Mouse (Mus musculus) CH12.LX (cell line): Measurements from ENCODE around the gene Crtc3. TPM values are rescaled to one million over a fixed set of nuclear protein-coding genes. Genes with fewer than 3 reads are reported as not detected.

Experiments used
- DNase-seq: peaks from one replicate; pipeline ENCODE4 v3.0.0-alpha.2; 2013; ENCODE audit errors: extremely low read depth
- H3K27ac ChIP-seq: 2 replicates; pipeline ENCODE4 v1.5.1; 2012; ENCODE audit warnings: low read depth, mild to moderate bottlenecking, control low read depth, moderate library complexity; ENCODE audit not compliant: insufficient read depth
- H3K27me3 ChIP-seq: replicated peaks from 2 replicates; pipeline ENCODE3; 2012; ENCODE audit warnings: inconsistent platforms
- H3K36me3 ChIP-seq, 2 experiments: replicated peaks in 1 of 2; 2 replicates each; pipeline versions ENCODE3 to v1.6.1; 2012; ENCODE audit warnings: inconsistent platforms in 1 of 2, low read length in 1 of 2, mild to moderate bottlenecking in 1 of 2, mixed read lengths in 1 of 2, moderate library complexity in 1 of 2; ENCODE audit not compliant: control insufficient read depth in 1 of 2, insufficient read depth in 1 of 2
- H3K4me1 ChIP-seq, 2 experiments: 2 replicates each; pipeline ENCODE4 v1.6.1; 2012; ENCODE audit warnings: inconsistent platforms in 1 of 2, moderate library complexity in 1 of 2; ENCODE audit not compliant: insufficient read depth in 2 of 2, control insufficient read depth in 1 of 2
- H3K4me2 ChIP-seq: 2 replicates; pipeline ENCODE4 v1.6.1; 2012; ENCODE audit warnings: low read depth, mild to moderate bottlenecking, control low read depth; ENCODE audit not compliant: poor library complexity, insufficient read depth, severe bottlenecking
- H3K4me3 ChIP-seq, 3 experiments: fragments of 150-350 bp in 1 of 3; sonication (generic) in 1 of 3; replicated peaks in 1 of 3; 2 replicates each; pipeline versions ENCODE3 to v1.5.1; 2011 to 2012; ENCODE audit warnings: low read depth in 2 of 3, low read length in 2 of 3, mild to moderate bottlenecking in 2 of 3, moderate library complexity in 2 of 3, control low read depth in 1 of 3, improper control_type of control experiment in 1 of 3, inconsistent platforms in 1 of 3, mixed read lengths in 1 of 3; ENCODE audit not compliant: poor library complexity in 1 of 3
- H3K79me2 ChIP-seq: replicated peaks from 2 replicates; pipeline ENCODE4 v1.6.1; 2012; ENCODE audit warnings: mild to moderate bottlenecking, moderate library complexity; ENCODE audit not compliant: control insufficient read depth, poor library complexity, insufficient read depth, severe bottlenecking; ENCODE audit errors: extremely low read depth
- H3K9ac ChIP-seq: 2 replicates; pipeline ENCODE4 v1.6.1; 2012; ENCODE audit warnings: low read depth, mild to moderate bottlenecking, control low read depth, moderate library complexity; ENCODE audit not compliant: insufficient read depth
- H3K9me3 ChIP-seq: replicated peaks from 2 replicates; pipeline ENCODE3; 2012; ENCODE audit warnings: low read length, inconsistent platforms, mixed read lengths
- CHD1 ChIP-seq: IDR thresholded peaks from 2 replicates; pipeline ENCODE4 v1.6.1; 2012; ENCODE audit warnings: low read depth, low read length, improper control_type of control experiment, inconsistent platforms
- E2F4 ChIP-seq: IDR thresholded peaks from 2 replicates; pipeline ENCODE4 v1.6.1; 2011; ENCODE audit warnings: low read depth, low read length, improper control_type of control experiment; ENCODE audit not compliant: insufficient replicate concordance
- ELF1 ChIP-seq: IDR thresholded peaks from 2 replicates; pipeline ENCODE4 v1.6.1; 2014; ENCODE audit warnings: low read depth, mild to moderate bottlenecking, inconsistent platforms, low read length, improper control_type of control experiment
- EP300 ChIP-seq: IDR thresholded peaks from 2 replicates; pipeline ENCODE4 v1.6.1; 2011; ENCODE audit warnings: low read length, improper control_type of control experiment
- ETS1 ChIP-seq: conservative IDR thresholded peaks from 2 replicates; pipeline ENCODE4 v1.6.1; 2012; ENCODE audit warnings: low read depth, mild to moderate bottlenecking, inconsistent platforms, low read length, improper control_type of control experiment, moderate library complexity
- HCFC1 ChIP-seq: IDR thresholded peaks from 2 replicates; pipeline ENCODE4 v1.6.1; 2012; ENCODE audit warnings: low read depth, mild to moderate bottlenecking, inconsistent platforms, low read length, improper control_type of control experiment
- IRF4 ChIP-seq: IDR thresholded peaks from 2 replicates; pipeline ENCODE4 v1.6.1; 2014; ENCODE audit warnings: low read depth, mild to moderate bottlenecking, inconsistent platforms, low read length, improper control_type of control experiment
- JUN ChIP-seq: IDR thresholded peaks from 2 replicates; pipeline ENCODE4 v1.6.1; 2011; ENCODE audit warnings: low read depth, mild to moderate bottlenecking, low read length, improper control_type of control experiment, moderate library complexity; ENCODE audit not compliant: insufficient read depth
- JUND ChIP-seq: conservative IDR thresholded peaks from 2 replicates; pipeline ENCODE4 v1.6.1; 2011; ENCODE audit warnings: low read depth, low read length, improper control_type of control experiment
- MAFK ChIP-seq: IDR thresholded peaks from 2 replicates; pipeline ENCODE4 v1.6.1; 2011; ENCODE audit warnings: low read length, improper control_type of control experiment; ENCODE audit not compliant: insufficient replicate concordance
- MAX ChIP-seq: IDR thresholded peaks from 2 replicates; pipeline ENCODE4 v1.6.1; 2011; ENCODE audit warnings: low read length, improper control_type of control experiment
- MAZ ChIP-seq: IDR thresholded peaks from 2 replicates; pipeline ENCODE4 v1.6.1; 2012; ENCODE audit warnings: low read depth, mild to moderate bottlenecking, inconsistent platforms, low read length, improper control_type of control experiment, moderate library complexity
- MEF2A ChIP-seq: IDR thresholded peaks from 2 replicates; pipeline ENCODE4 v1.6.1; 2014; ENCODE audit warnings: low read depth, mild to moderate bottlenecking, inconsistent platforms, low read length, improper control_type of control experiment, borderline replicate concordance
- MYC ChIP-seq: IDR thresholded peaks from 2 replicates; pipeline ENCODE4 v1.6.1; 2011; ENCODE audit warnings: low read depth, mild to moderate bottlenecking, improper control_type of control experiment, low read length
- NELFE ChIP-seq: IDR thresholded peaks from 2 replicates; pipeline ENCODE4 v1.6.1; 2011; ENCODE audit warnings: low read depth, low read length, improper control_type of control experiment
- NRF1 ChIP-seq: IDR thresholded peaks from 2 replicates; pipeline ENCODE4 v1.6.1; 2014; ENCODE audit warnings: low read depth, mild to moderate bottlenecking, inconsistent platforms, low read length, improper control_type of control experiment, moderate library complexity
- PAX5 ChIP-seq: IDR thresholded peaks from 2 replicates; pipeline ENCODE4 v1.6.1; 2012; ENCODE audit warnings: low read length, inconsistent platforms, mixed read lengths
- POLR2AphosphoS2 ChIP-seq: IDR thresholded peaks from 2 replicates; pipeline ENCODE4 v1.6.1; 2011; ENCODE audit warnings: low read depth, low read length, improper control_type of control experiment
- RCOR1 ChIP-seq: conservative IDR thresholded peaks from 2 replicates; pipeline ENCODE4 v1.6.1; 2012; ENCODE audit warnings: low read depth, mild to moderate bottlenecking, inconsistent platforms, low read length, improper control_type of control experiment
- SIN3A ChIP-seq: IDR thresholded peaks from 2 replicates; pipeline ENCODE4 v1.6.1; 2012; ENCODE audit warnings: low read length, improper control_type of control experiment, inconsistent platforms
- SMC3 ChIP-seq: IDR thresholded peaks from 2 replicates; pipeline ENCODE4 v1.6.1; 2011; ENCODE audit warnings: low read depth, low read length, improper control_type of control experiment
- TCF12 ChIP-seq: IDR thresholded peaks from 2 replicates; pipeline ENCODE4 v1.6.1; 2014; ENCODE audit warnings: low read depth, mild to moderate bottlenecking, inconsistent platforms, low read length, improper control_type of control experiment
- UBTF ChIP-seq: IDR thresholded peaks from 2 replicates; pipeline ENCODE4 v1.6.1; 2012; ENCODE audit warnings: low read depth, mild to moderate bottlenecking, inconsistent platforms, low read length, improper control_type of control experiment, moderate library complexity
- USF1 ChIP-seq: IDR thresholded peaks from 2 replicates; pipeline ENCODE4 v1.6.1; 2014; ENCODE audit warnings: low read depth, mild to moderate bottlenecking, inconsistent platforms, low read length, improper control_type of control experiment
- ZC3H11A ChIP-seq: IDR thresholded peaks from 2 replicates; pipeline ENCODE4 v1.6.1; 2012; ENCODE audit warnings: low read depth, mild to moderate bottlenecking, inconsistent platforms, low read length, improper control_type of control experiment
- ZKSCAN1 ChIP-seq: IDR thresholded peaks from 2 replicates; pipeline ENCODE4 v1.6.1; 2012; ENCODE audit warnings: low read depth, inconsistent platforms, low read length, improper control_type of control experiment, borderline replicate concordance
- ZMIZ1 ChIP-seq: IDR thresholded peaks from 2 replicates; pipeline ENCODE4 v1.6.1; 2012; ENCODE audit warnings: low read depth, mild to moderate bottlenecking, inconsistent platforms, low read length, improper control_type of control experiment
- dilution Hi-C: fragments of 300-500 bp; cut with MboI; formaldehyde crosslinking; loops from 2 replicates; pipeline ENCODE4 v1.14.3; 2020; ENCODE audit warnings: low sequenced_read_pairs; ENCODE audit not compliant: extremely low pct_unique_long_range_greater_than_20kb, extremely low pct_ligation_motif_present
- in situ Hi-C: fragments of 300-500 bp; cut with MboI; formaldehyde crosslinking; loops from 3 replicates; pipeline ENCODE4 v1.14.3; 2019; ENCODE audit warnings: low sequenced_read_pairs, low pct_ligation_motif_present, low pct_unique_long_range_greater_than_20kb, mixed read lengths
- polyA plus RNA-seq: library from polyadenylated mRNA; unstranded; fragments of >175 nt; gene quantifications from 2 replicates; pipeline ENCODE4 v1.2.1, GENCODE M21; 2012; ENCODE audit warnings: low read depth; ENCODE audit not compliant: insufficient read length
- total RNA-seq, 2 experiments: library from RNA; depleted of rRNA; stranded (reverse); fragments of 300-350 nt in 1 of 2; fragments of >200 nt in 1 of 2; gene quantifications; 2 replicates each; pipeline ENCODE4 v1.2.3; 2012 to 2014

The Crtc3 gene
- total and polyA plus RNA-seq, 3 experiments, result 1.2 to 9.1 (median 4.4) TPM

DNA sequence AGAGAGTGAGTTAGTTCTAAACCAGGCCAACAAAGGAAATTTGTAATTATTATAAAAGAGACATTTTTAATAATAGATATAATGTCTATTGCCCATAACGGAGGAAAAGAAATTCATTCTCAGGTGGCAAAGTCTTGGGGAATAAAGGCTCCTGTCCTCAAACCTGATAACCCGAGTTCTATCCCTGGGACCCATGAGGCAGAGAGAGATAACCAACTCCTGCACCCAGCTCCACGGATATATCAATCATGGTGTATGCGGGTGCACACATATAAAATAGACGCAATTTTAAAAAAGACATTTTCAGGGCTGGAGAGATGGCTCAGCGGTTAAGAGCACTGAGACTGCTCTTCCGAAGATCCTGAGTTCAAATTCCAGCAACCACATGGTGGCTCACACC is 30.9 kb upstream of the Crtc3 start:
- H3K4me1 ChIP-seq, result peaks cover 0 to 3% of the 10 kb centered on the region in 2 experiments; a peak in 1 of 4 replicates
- in situ Hi-C loops, result no loop called here
- no peak overlapping the region for H3K9ac ChIP-seq
- TF ChIP-seq JUN (no peak), RCOR1 (no peak), MAX (no peak), SMC3 (no peak), SIN3A (no peak), ELF1 (no peak), USF1 (no peak), PAX5 (no peak), POLR2AphosphoS2 (no peak), E2F4 (no peak), ZMIZ1 (no peak), IRF4 (no peak), ETS1 (no peak), CHD1 (no peak), MAZ (no peak), JUND (no peak), NELFE (no peak), NRF1 (no peak), UBTF (no peak)
- no peak overlapping the region for H3K4me3 ChIP-seq
- dilution Hi-C loops, result no loop called here
- no peaks in the 10 kb centered on the region for H3K9me3 ChIP-seq
- H3K27me3 ChIP-seq, result no peaks in the 10 kb centered on the region
- H3K27ac ChIP-seq, result no peak overlapping the region
- H3K4me2 ChIP-seq, result no peak overlapping the region
- no peaks in the 10 kb centered on the region for H3K79me2 ChIP-seq
- H3K36me3 ChIP-seq, result peaks cover 74 to 92% of the 10 kb centered on the region in 2 experiments
- no peak for DNase-seq

DNA sequence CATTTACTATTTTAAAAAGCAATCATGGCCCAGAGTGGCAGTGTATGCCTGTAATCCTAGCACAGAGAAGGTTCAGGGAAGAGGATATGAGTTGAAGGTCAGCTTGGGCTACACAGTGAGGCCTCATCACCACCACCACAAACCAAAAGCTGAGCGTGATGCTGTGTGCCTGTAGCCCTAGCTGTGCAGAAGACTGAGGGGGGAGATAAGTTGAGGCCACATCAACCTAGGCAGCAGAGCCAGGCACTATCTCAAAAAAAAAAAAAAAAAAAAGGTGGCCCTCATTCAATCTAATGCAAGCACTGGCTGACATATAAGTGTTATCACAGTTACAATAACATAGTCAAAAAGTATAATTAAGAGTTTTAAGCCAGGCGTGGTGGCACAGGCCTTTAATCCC is 30.4 kb upstream of the Crtc3 start:
- no peak overlapping the region for H3K4me3 ChIP-seq
- no peak overlapping the region for H3K27ac ChIP-seq
- dilution Hi-C loops (no loop called here), in situ Hi-C loops (no loop called here)
- H3K9ac ChIP-seq, result no peak overlapping the region
- no peaks in the 10 kb centered on the region for H3K79me2 ChIP-seq
- no peaks in the 10 kb centered on the region for H3K9me3 ChIP-seq
- H3K4me1 ChIP-seq, result peaks cover 0 to 3% of the 10 kb centered on the region in 2 experiments; a peak in 1 of 4 replicates
- no peak for DNase-seq
- TF ChIP-seq MAX, result no peak
- TF ChIP-seq TCF12, result no peak
- no peak for TF ChIP-seq USF1
- no peak for TF ChIP-seq POLR2AphosphoS2
- TF ChIP-seq MAFK, result no peak
- no peak for TF ChIP-seq NELFE
- TF ChIP-seq EP300, result no peak
- no peak for TF ChIP-seq HCFC1
- no peak for TF ChIP-seq UBTF
- no peak for TF ChIP-seq JUND
- no peak for TF ChIP-seq CHD1
- no peak for TF ChIP-seq ZKSCAN1
- TF ChIP-seq MYC, result no peak
- TF ChIP-seq SMC3, result no peak
- no peak for TF ChIP-seq MEF2A
- no peak for TF ChIP-seq ZC3H11A
- H3K27me3 ChIP-seq, result no peaks in the 10 kb centered on the region
- H3K4me2 ChIP-seq, result no peak overlapping the region
- peaks cover 69 to 92% of the 10 kb centered on the region in 2 experiments for H3K36me3 ChIP-seq
